Mouse (Mus musculus) thymus, postnatal 36 days (tissue): ENCODE data around the gene Aven.

Experiments
- DNase-seq, 2 experiments: peaks; one replicate each; pipeline ENCODE4 v3.0.0; 2022; ENCODE audit warnings: mixed read lengths in 2 of 2

Aven gene

DNA sequence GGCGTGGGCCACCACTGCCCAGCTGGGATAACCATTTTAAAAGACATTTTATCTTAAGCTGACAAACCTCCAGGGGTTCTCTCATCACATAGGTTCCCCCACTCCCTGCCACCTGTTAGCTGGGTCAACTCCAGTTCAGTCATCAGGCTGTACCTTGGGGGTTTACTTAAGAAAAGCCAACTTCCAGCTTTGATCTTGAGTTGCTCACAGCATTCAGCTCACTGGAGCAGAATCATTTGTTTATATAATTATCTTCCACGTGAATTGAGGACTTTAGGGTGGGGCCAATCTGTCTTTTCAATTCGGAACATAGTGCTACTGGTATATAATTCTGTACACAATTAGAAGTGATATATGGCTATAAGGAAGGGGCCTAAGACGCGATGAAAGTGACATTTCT is 1.1 kb upstream of the Aven start:
- no peak for DNase-seq

DNA sequence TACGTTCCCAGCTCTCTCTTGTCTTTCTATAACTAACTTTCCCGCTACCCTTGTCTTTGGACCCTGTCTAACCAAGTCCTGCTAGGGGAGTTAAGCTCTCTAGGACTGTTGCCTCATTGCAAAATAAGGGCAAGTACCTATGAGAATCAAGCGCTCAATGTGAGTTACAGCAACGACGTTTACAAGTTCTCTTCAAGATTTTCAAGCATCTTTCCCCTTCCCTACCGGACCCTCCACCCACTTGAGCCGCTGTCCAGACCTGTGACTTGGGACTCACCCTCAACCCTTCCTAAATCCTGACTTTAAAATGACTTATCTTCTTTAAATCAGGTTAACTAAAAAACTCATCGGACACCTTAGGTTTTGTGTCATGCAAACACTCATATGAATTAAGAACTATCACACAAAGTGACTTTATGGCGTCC is 321 bp upstream of the Aven start:
- no peak for DNase-seq

DNA sequence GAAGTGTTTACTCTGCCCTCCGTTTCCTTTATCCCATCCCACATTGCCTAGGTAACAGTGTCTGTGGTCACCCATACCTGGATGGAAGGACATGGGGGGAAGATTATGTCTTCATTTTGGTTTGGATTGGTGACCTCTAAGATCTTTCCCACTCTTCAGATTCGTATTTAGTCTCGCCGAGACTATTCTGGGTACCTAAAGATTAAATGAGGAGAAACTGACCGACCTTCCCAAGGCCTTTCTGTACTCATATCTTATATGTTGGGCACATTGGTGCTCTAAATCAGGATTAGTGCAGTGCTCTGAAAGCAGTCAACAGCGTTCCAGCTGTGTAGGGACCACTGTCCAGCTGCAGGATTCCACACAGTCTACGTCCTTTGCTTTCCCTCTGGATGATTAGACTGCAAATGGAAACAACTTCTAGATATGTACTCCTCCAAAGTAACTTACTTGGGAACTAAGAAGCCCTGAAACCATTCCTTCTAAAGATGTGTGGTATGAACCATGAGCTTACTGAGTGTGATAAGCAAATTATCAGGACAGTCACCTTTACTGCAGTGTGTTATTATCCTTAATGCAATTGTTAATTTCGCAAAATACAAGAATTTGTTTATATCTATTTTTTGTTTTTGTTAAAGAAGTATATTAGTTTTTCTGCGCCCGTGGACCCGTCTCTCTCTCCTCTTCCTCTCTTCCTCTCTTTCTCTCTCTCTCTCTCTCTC is 936 bp downstream of the Aven start:
- DNase-seq, result no peak

DNA sequence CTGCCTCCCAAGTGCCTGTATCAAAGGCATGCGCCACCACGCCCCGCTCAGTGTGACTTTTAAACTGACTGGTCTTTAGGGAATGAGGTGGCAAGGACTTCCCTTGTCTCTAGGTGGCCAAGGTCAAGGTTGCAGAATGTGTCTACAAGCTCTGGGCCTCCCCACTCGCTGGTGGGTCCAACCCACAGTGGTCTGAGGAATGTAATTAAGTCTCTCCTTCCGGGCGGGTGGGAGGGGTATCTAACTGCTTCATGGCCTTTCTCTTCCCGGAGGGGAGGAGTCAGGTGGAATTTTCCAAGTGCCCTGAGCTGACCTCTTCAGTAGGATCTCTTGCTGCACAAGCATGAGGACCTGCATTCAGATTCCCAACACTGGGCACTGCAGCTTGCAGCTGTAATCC is 5.1 kb downstream of the Aven start:
- no peak for DNase-seq

DNA sequence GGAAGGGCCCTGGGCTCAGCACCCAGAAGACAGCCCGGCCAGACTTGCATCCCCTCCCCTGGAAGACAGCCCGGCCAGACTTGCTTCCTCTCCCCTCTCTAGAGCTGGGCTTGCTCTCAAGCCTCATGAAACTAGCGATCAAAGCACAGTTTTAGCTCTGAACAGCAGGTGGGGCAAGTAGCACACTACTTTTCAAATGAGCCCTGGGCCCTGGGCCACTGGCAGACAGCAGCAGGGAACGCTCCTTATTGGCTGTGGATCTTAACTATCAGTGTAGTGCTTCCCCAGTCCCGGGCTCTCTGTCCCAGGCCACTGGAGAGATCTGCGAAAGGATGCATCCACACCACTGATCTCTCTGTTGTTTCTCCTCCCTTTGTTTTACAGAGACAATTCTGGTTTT is 8.4 kb downstream of the Aven start:
- DNase-seq, result peak; percentile 65 to 70

DNA sequence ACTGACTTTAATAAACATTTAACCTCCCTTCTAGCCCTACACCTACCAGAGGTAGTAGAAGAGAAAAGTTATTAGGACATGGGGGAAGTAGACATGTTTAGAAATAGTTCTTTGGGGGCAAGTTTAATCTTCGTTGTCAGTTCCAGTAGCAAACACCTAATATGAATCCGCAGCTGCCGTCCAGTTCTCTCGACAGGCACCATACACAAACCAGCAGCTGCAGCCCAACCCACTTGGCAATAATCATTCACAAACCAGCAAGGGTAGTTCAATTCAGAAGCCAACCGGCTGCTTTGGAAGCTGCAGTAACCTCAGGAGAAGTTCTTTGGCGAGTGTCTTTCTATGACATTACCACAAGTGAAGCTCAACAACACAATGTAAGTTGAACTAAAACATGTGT is 11.2 kb downstream of the Aven start:
- no peak for DNase-seq

DNA sequence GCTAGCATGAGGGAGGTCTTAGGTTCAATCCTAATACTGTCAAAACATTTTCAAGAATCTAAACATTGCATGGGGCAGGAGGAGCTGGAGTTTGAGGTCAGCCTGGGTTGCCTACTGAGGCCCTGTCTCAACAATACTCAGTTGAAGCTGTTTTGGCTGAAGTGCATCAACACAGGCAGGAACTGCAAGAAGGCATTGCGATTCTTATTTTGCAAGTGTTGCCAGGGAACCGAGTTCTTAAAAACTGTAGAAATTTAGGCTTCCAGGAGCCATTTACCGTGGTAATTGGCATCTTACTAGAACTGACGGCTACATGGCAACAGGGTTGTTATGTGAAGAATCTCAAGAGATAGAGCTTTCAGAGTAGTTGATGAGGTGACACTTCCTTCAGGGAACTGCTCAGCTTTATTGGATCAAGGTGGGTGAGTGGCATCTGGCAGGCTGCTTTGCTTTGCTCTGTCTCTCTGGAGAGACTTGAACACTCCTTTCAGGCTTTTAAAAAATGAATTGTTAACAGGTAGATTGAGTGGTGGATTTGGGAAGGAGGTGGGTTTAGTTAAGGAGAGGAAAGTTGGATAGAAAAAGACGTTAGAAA is 14.2 kb downstream of the Aven start:
- no peak for DNase-seq

DNA sequence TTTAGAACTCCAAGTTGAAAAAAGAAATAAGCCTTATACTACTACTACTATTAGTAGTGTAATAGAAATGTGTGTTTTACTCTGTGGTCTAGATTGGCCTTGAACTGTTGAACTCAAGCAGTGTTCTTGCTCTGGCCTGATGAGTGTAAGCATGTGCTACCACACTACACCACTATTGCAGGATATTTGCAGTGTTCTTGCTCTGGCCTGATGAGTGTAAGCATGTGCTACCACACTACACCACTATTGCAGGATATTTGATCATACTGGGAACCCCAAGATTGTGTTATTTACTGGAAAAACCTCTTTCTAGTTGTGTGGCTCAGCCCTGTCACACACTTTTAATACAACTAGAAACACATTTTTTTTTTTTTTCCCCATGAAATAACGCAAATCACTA is 14.7 kb downstream of the Aven start:
- no peak for DNase-seq

DNA sequence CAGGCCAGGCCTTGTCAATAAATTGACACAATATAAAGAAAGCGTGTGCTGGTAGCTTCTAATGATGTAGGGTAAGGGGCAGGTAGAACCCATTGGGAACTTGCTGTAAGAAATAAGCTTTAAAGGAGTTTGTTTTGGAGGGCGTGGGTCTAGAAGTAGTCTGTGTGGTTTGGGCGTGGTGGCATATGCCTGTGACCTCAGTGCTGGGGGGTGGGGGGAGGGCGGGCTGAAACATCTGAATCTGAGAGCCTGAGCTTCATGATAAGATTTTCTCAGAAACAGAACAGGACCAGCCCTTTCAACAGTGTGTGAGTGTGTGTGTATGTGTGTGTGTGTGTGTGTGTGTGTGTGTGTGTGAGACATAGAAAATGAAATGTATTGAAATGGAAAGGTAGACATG is 17.4 kb downstream of the Aven start:
- no peak for DNase-seq

DNA sequence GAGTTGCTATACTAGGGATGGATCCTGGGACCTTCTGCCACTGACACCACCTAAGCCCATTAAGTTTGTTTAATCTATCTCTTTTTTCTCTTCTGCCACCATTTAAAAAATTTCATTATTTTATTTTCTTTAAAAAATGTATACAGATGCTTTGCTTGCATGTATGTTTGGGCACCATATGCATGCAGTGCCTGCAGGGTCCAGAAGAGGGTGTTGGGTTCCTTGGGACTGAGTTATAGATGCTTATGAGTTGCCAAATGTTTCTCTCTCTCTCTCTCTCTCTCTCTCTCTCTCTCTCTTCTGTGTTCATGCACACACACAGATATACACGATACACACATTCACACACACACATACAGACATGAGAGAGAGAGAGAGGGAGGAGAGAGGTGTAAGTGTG is 20.3 kb downstream of the Aven start:
- no peak for DNase-seq

DNA sequence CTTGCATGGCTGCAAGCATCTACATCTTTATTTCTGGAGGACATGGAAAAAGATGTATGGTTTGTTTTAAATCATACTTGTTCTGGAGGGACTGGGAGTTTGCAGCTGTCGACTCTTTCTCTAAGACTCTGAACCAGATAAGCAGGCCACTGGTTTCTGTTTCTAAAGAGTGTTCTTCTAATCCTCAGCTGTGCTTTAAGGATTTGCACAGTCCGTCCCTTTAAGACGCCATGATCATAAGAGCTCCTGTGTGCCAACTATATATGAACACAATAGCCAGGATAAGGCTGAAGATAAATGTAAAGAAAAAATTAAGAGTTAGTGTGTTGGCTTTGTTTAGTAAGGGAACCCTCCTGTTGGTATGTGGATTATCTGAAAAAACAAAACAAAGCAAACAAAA is 24.0 kb downstream of the Aven start:
- no peak for DNase-seq

DNA sequence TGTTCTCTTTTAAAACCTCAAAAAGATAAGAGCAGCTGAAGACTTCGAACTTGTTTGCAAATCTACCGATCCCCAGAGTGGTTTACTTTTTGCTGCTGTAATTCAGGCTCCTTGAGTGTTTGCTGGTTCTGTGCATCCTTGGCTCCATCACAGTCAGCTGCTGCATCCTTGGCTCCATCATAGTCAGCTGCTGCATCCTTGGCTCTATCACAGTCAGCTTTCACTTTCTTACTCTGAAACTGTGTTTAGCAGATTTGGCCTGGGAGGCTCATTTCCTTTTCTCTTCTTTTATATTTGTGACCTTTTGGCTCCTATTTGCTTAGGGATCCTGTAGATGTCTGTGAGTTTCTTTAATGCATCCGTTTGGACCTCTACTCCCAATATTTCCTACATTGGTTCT is 24.5 kb downstream of the Aven start:
- no peak for DNase-seq

DNA sequence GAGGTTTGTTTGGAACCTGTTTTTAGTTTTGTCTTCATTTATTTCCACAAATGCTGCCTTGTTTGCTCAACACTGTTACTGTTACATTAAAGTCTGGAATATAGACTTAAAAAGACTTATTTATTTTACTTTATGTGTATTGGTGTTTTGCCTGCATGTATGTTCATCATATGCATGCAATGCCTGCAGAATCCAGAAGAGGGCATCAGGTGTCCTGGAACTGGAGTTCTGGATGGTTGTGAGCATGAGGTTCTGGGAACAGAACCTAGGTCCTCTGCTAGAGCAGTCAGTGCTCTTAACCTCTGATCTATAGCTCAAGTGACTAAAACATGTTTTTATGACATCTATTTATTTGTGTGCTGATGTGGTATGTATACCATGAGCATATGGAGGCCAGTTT is 25.8 kb downstream of the Aven start:
- DNase-seq, result no peak

DNA sequence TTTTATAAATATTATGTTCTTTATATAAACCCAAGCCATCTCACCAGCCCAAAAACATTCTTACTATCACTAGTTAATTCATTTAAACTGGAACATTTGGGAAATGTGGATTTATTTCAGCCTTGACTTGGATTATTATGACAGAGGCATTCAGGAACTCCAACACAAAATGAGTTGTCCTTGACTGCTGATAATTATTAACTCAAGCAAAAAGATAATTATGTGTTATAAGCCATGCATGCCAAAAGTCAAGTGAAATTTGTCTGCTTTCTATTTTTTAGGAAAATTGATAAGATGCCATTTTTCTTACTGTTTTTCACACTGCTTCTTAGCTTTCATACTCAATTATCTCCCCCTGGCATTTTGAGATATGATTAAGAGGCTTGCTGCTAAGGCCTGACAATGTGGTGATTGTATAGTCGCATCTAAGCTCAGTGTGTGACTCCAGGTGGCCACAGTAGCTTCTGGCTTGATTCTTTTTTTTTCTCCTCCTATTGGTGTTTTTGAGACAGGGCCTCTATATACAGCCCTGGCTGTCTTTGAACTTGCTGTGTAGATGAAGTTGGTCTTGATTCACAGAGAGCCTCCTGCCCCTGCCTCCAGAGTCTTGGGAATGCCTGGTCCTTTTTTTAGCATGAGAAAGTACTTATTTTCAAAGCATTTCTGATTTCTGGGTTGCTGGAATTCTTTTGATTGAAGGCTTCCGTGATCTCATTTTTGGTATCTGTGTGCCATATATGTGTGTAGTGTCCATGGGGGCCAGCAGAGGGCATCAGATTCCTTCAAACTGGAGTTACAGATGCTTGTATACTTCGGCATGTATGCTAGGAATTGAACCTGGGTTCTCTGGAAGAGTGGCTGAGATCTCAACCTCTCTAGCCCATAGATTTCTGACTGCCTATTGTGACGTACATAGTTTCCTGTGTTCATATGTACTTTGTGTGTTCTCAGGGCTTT is 28.0 kb downstream of the Aven start:
- DNase-seq, result no peak

DNA sequence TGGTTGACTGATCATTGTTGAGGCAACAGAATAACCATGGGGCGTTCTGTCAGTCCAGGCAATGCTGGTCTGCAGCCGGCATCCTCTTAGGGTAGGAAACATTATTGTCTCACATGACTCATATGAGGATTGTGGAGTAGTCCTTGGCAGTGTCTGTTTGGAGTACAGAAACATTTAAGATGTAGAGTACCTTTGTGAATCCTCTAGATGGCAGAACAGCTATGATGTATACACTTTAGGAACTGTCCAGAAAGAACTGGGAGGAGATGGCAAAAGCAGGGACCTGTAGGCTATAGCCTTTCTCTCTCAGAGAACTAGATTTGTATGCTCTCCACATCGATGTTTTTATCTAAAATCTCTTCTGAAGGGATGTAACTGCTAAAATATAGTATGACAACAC is 34.2 kb downstream of the Aven start:
- no peak for DNase-seq

DNA sequence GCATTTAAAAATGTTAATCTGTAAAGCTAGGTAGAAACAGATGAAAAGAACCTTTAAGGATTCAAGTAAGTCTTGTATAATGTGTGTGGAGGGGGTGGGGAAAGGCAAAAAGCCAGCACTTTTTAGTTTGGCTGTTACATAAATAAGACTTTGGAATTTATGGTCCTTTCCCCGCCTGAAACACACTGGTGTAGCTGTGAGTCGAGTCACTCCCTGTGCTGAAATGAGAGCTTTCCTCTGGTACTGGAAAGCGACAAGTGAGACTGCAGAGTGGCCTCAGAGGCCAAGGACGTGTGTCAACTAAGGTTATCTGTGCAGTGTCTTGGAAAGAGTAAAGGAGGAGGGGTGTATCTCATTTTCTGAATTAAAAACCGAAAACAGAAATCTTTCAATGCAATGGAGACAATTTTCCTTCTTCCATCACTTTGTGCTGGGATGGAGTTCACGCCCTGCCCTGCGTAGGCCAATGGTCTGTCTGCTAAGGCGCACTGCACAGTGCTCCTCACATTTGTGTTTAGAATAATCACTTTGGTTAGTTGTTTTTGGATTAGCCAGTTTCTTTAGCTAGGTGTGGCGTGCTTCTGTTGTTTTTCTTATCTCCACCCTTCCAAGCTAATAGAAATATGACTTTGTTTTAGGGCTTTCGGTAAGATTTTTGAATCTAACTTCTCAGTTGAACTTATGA is 40.2 kb downstream of the Aven start:
- no peak for DNase-seq

DNA sequence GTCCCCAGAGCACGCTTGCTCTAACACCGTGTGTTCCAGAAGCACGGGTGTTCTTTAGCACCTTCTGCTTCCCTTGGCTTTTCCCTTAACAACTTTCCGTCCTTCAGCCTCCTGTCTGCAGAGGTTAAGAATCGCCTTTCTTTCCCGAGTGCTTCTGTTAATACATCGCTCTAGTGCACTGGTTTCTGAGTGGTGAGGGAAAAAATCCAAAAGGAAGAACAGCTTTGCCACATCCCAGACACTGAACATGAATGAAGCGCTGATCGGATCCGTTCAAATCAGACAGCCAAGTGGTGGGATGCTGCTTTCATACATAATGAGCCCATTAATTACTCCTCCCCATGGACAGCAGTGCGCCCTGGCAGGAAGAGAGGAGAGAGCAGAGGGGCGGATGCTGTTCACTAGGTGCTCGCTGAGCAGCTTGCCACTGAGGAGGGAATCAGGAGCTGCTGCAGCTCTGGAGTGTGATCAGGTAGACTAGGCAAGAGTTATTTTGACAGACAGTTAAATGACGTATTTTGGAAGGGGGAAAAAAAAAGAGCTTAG is 42.0 kb downstream of the Aven start:
- DNase-seq, result no peak

DNA sequence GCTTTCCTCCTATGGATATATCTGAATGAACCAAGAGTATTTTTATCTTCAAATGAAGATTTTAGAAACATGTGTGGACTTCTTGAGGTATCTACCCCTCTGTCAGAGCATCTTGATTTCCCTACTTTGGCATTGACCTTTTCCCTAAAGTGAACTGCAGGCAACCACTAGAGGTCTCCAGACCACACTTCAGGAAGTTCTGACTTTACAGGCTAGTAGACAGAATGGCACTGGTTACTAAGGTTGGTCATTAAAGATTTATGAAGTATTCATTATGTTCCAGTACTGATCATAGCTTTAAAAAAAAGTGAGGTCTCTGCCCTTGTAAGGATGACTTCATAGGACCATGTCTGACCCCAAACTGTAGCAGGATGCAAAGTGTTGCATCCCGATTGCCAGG is 46.0 kb downstream of the Aven start:
- DNase-seq, result no peak

DNA sequence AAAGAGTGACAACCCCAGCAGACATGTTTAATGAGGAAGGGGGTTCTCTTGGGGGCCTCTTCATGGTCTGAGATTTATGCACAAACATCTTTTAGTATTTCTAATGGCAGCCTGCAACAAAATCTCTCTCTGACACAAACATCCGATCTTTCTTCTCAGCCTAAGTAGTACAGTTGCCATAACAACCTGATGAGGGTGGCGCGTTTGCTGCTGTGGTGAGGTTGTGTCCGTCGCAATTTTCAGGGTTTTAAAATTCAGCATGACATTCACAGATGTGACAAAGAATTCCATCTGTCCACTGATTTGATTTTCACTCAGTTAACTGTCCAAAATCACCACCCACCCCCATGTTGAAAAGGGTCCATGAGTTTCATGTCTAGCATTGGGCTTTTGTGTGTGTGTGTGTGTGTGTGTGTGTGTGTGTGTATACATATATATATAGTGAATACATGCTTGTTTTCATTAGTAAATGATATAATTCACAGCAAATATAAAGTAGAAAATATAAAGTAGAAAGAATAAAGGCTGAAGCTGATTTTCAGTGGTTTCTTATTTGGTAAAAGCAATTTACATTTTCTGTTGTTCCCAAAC is 49.0 kb downstream of the Aven start:
- DNase-seq, result no peak

DNA sequence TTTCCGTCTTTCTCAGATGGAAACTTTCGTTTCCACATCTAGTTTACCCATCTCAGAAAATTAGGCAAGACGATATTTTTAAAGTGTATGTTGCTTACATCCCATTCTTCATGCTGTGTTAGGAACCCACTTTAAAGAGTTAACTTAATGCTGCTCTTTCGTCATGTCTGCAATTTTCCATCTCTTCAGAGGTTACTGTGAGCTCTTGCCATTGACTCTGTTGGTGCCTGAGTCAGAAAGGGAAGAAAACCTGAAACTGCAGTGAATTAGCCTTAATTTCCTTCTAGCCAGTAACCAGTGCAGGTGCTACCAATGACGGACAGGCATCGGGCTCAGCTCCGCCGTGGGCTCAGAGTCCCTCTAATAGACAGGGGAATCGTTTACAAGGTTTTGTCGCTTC is 63.8 kb downstream of the Aven start:
- DNase-seq, result no peak

DNA sequence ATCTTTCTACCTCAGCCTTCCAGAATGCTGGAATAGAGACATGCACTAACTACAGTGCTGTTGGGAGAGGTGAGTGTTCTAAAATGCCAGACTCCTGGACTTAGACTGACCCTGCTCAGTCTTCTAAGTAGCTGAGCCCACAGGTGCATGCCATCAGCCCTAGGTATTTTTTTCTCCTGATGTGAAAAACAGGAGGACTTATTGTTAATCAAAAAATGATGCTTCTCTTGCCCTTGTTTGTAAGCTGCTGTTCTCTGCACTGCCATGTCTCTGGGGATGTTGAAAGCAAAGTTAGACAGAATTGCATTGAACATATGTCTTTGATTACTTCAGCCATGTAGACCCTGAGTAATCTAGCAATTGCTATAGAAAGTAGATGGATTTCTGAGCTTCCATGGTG is 64.7 kb downstream of the Aven start:
- no peak for DNase-seq

DNA sequence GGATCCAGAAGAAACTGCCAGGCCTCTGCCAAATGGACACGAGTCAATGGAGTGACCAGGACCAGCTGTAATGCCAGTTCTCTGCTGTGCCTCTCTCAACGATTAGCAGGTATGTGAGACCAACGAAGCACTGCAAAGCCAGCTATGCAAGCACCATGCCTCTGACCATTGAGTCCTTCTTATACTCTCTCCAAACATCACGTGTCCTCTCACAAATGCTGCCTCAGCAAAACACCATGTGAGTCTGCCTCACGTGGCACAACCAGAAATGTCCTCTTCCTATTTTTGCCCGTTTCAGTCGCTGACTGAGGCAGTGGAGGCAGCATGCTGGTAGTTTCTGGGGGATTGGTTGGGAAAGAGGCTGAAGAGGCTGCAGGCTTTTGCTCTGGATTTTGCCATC is 68.8 kb downstream of the Aven start:
- DNase-seq, result no peak

DNA sequence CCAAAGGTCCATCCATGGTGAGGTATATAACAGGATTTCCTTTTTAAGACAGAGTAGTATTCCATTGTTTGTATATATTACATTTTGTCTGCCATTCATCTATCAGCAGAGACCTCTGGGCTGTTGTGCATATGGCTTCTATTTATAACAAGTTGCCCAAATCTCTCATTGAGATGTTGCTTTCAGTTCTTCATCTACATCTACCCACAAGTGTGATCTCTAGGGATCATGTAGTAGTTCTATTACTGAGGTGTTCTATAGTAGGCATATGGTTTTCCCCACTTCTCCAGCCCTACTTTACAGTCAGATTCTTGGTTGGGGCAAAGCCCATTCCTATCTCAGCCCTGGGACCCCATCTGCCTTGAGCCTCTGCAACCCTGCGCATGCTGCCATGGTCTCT is 72.3 kb downstream of the Aven start:
- no peak for DNase-seq
